Mouse (Mus musculus) myocyte (in vitro differentiated cells): ENCODE data around the gene Cma1. TPM values are rescaled to one million over a fixed set of nuclear protein-coding genes. Genes with fewer than 3 reads are reported as not detected.
A peak's percentile ranks its signal among the peaks of the same experiment; 100 is the strongest.

Experiments used
- H3K27me3 ChIP-seq: one replicate; pipeline ENCODE4 v1.6.1; 2011; ENCODE audit not compliant: control insufficient read depth, insufficient read depth, insufficient read length
- H3K36me3 ChIP-seq: one replicate; pipeline ENCODE4 v1.6.1; 2011; ENCODE audit not compliant: control insufficient read depth, insufficient read depth
- H3K4me2 ChIP-seq: one replicate; pipeline ENCODE4 v1.6.1; 2011; ENCODE audit warnings: low read depth, control low read depth
- H3K4me3 ChIP-seq: one replicate; pipeline ENCODE4 v1.5.1; 2011; ENCODE audit warnings: mild to moderate bottlenecking, control low read depth, moderate library complexity
- H3K79me2 ChIP-seq: one replicate; pipeline ENCODE4 v1.6.1; 2011; ENCODE audit not compliant: control insufficient read depth, insufficient read depth
- H3ac ChIP-seq: one replicate; pipeline ENCODE4 v1.6.1; 2011; ENCODE audit not compliant: control insufficient read depth, insufficient read length
- CEBPB ChIP-seq: IDR thresholded peaks from 2 replicates; pipeline ENCODE4 v1.6.1; 2011; ENCODE audit warnings: mild to moderate bottlenecking, moderate library complexity; ENCODE audit not compliant: poor library complexity, insufficient read depth, severe bottlenecking
- E2F4 ChIP-seq: IDR thresholded peaks from one replicate; pipeline ENCODE4 v1.6.1; 2011; ENCODE audit warnings: mild to moderate bottlenecking, control low read depth, moderate library complexity; ENCODE audit not compliant: insufficient read depth
- MAX ChIP-seq: IDR thresholded peaks from one replicate; pipeline ENCODE4 v1.6.1; 2011; ENCODE audit warnings: low read depth, mild to moderate bottlenecking, control low read depth
- MYOD1 ChIP-seq, 3 experiments: IDR thresholded peaks; one replicate each; pipeline ENCODE4 v1.6.1; 2011; ENCODE audit warnings: control low read depth in 2 of 3, low read depth in 2 of 3, mild to moderate bottlenecking in 2 of 3, moderate library complexity in 1 of 3; ENCODE audit not compliant: insufficient read length in 2 of 3, control insufficient read depth in 1 of 3
- MYOG ChIP-seq, 3 experiments: IDR thresholded peaks; one replicate each; pipeline ENCODE4 v1.6.1; 2011; ENCODE audit warnings: control low read depth in 2 of 3, low read depth in 2 of 3, mild to moderate bottlenecking in 2 of 3; ENCODE audit not compliant: insufficient read length in 2 of 3, control insufficient read depth in 1 of 3, insufficient read depth in 1 of 3
- POLR2A ChIP-seq: IDR thresholded peaks from one replicate; pipeline ENCODE4 v1.6.1; 2011; ENCODE audit warnings: low read depth, mild to moderate bottlenecking, control low read depth, moderate library complexity; ENCODE audit not compliant: insufficient read length
- POLR2AphosphoS2 ChIP-seq: IDR thresholded peaks from one replicate; pipeline ENCODE4 v1.6.1; 2011; ENCODE audit warnings: low read depth, control low read depth; ENCODE audit not compliant: insufficient read length
- REST ChIP-seq: IDR thresholded peaks from one replicate; pipeline ENCODE4 v1.6.1; 2011; ENCODE audit warnings: mild to moderate bottlenecking, control low read depth, moderate library complexity; ENCODE audit not compliant: insufficient read depth, insufficient read length
- SRF ChIP-seq: IDR thresholded peaks from one replicate; pipeline ENCODE4 v1.6.1; 2011; ENCODE audit warnings: low read depth; ENCODE audit not compliant: control insufficient read depth, insufficient read length
- TCF12 ChIP-seq: IDR thresholded peaks from one replicate; pipeline ENCODE4 v1.6.1; 2011; ENCODE audit warnings: mild to moderate bottlenecking, control low read depth; ENCODE audit not compliant: poor library complexity, insufficient read depth, severe bottlenecking
- TCF3 ChIP-seq: IDR thresholded peaks from one replicate; pipeline ENCODE4 v1.6.1; 2011; ENCODE audit warnings: low read depth, control low read depth; ENCODE audit not compliant: insufficient read length
- USF1 ChIP-seq: IDR thresholded peaks from one replicate; pipeline ENCODE4 v1.6.1; 2011; ENCODE audit warnings: low read depth, mild to moderate bottlenecking, control low read depth, moderate library complexity
- polyA plus RNA-seq: library from polyadenylated mRNA; unstranded; fragments of >200 nt; fragmentation: generic; extraction: Trizol; gene quantifications from one replicate; pipeline ENCODE4 v1.2.1, GENCODE M21; 2012; ENCODE audit warnings: missing spikeins

Gene Cma1
- polyA plus RNA-seq, 1 experiment: 3.0 TPM

DNA sequence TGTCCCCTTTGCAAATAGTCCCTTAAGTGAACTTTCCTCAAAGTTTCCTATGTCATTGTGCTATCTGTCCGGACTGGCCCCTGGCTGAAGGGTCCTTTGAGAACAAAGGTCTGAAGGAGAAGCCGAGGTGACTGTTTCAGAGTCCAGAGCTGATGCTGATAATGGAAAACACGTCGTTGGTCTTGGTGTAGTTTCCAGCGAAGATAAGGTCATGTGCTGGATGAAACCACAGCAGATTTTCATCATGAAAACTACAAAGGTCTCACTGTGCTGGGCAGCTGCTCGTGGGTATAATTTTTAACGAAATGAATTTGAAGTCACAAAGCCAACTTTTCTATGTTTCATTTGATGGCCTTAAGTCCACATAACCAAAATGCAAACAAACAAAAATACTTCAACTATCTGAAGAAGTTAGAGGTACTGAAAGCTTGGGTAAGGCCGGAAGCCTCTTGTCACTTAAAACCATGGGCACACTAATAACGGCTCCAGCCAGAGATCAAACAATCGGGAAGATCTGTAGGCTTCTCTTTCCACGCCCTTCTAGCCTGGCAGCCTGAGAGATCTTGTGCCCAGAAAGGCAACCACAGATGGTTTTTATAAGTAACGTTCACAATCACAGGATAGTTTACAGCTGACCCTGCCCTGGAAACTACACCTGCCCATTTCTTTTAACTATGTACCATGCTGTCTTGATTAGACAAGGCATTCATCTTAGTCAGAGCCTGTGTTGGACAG lies 15.0 kb downstream of the Cma1 start:
- Histone ChIP-seq H3K4me2 (peak overlapping the region; percentile 10), H3K36me3 (no peaks in the 10 kb centered on the region), H3K4me3 (no peak overlapping the region), H3ac (no peak overlapping the region), H3K79me2 (no peaks in the 10 kb centered on the region), H3K27me3 (no peaks in the 10 kb centered on the region)
- no peak for TF ChIP-seq CEBPB
- TF ChIP-seq USF1: no peak
- TF ChIP-seq MYOD1 (IDR thresholded peaks at IDR 0.05; ENCODE audit: control insufficient read depth in 1 of 3, insufficient read length in 2 of 3, low read depth in 2 of 3): peak in 1 of 3 experiments; percentile 44

DNA sequence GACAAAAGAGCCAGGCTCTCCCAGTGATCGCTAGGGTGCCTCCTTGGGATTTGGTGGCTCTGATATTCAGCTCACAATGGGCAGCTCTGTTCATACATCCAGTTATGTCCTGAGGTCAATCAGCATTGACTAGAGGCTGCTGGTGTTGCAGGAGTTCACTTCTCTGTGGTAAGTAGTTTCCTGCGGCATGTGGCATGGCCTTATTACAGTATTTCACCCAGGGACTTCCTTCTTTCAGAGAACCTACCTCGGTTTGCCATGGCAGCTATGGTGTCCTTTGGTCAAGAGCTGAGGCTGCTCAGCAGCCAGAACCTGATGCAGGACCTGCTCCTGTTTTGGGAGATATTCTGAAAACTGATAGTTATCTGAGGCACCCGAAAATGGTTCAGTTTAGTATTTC lies 17.6 kb downstream of the Cma1 start:
- Histone ChIP-seq H3ac (no peak overlapping the region), H3K4me2 (no peak overlapping the region), H3K4me3 (no peak overlapping the region), H3K36me3 (no peaks in the 10 kb centered on the region), H3K27me3 (no peaks in the 10 kb centered on the region), H3K79me2 (no peaks in the 10 kb centered on the region)
- no peak for TF ChIP-seq SRF

DNA sequence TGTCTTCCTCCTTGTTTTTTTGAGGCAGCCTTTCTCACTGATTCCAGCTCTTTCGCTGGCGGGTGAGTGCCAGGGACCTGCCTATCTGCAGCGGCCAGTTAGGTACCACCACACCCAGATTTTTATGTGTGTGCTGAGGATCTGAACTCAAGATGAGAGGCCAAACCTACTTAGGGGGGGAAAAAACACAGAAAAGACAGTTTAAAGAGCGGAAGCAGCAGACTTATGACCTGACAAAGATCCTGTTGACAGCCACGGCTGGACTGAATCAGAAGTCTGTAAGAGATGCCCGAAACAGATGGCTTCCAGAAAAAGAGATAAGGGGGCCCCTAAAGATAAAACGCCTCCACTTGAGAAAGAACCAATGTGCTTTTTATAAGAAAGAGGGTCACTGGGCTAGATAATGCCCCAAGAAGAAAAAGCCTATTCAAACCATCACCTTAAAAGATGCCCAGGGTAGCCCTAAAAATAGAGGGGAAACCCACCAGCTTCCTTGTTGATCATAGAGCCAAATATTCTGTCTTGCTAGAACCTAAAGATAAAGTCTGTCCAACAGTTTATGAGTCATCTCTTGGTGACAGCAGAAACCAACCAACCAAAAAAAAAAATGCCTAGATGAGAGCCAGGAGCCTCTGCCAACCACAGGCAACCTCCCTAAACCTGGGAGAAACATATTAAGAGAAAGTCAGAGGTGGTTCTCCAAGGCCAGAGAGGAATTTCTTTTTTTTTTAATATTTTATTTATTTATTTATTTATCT lies 21.8 kb downstream of the Cma1 start:
- no peak overlapping the region for H3K4me2 ChIP-seq
- no peak for TF ChIP-seq CEBPB
- no peak for TF ChIP-seq TCF12
- no peak for TF ChIP-seq MAX
- TF ChIP-seq E2F4: no peak
- no peak for TF ChIP-seq REST
- TF ChIP-seq TCF3: no peak
- no peak for TF ChIP-seq USF1
- no peak for TF ChIP-seq MYOG (IDR thresholded peaks at IDR 0.05; ENCODE audit: control insufficient read depth in 1 of 3, insufficient read depth in 1 of 3, insufficient read length in 2 of 3, low read depth in 2 of 3)
- no peak for TF ChIP-seq SRF
- TF ChIP-seq MYOD1 (IDR thresholded peaks at IDR 0.05; ENCODE audit: control insufficient read depth in 1 of 3, insufficient read length in 2 of 3, low read depth in 2 of 3): no peak
- no peak for TF ChIP-seq POLR2AphosphoS2
- TF ChIP-seq POLR2A: no peak

GRCm38 (mm10) chr14:55918240-55919082 lies 26.0 kb downstream of the Cma1 start:
- H3ac ChIP-seq: no peak overlapping the region
- H3K79me2 ChIP-seq: no peaks in the 10 kb centered on the region
- H3K27me3 ChIP-seq: no peaks in the 10 kb centered on the region
- no peaks in the 10 kb centered on the region for H3K36me3 ChIP-seq
- H3K4me3 ChIP-seq: no peak overlapping the region
- H3K4me2 ChIP-seq: peak overlapping the region; percentile 41
- no peak for TF ChIP-seq TCF12
- TF ChIP-seq POLR2A: no peak
- TF ChIP-seq TCF3: no peak
- no peak for TF ChIP-seq USF1
- no peak for TF ChIP-seq SRF
- TF ChIP-seq MYOG (IDR thresholded peaks at IDR 0.05; ENCODE audit: control insufficient read depth in 1 of 3, insufficient read depth in 1 of 3, insufficient read length in 2 of 3, low read depth in 2 of 3): no peak
- no peak for TF ChIP-seq POLR2AphosphoS2
- TF ChIP-seq CEBPB: no peak

More for the DNA sequence above, 21.8 kb downstream of the Cma1 start:
- no peaks in the 10 kb centered on the region for H3K27me3 ChIP-seq
- H3K4me3 ChIP-seq: no peak overlapping the region
- no peaks in the 10 kb centered on the region for H3K79me2 ChIP-seq
- no peaks in the 10 kb centered on the region for H3K36me3 ChIP-seq
- no peak overlapping the region for H3ac ChIP-seq

GRCm38 (mm10) chr14:55913406-55913805 lies 31.1 kb downstream of the Cma1 start:
- no peak for TF ChIP-seq SRF
- no peak for TF ChIP-seq REST
- no peak for TF ChIP-seq E2F4
- no peak for TF ChIP-seq CEBPB
- TF ChIP-seq MYOG (IDR thresholded peaks at IDR 0.05; ENCODE audit: control insufficient read depth in 1 of 3, insufficient read depth in 1 of 3, insufficient read length in 2 of 3, low read depth in 2 of 3): no peak
- no peak for TF ChIP-seq TCF12
- TF ChIP-seq USF1: no peak
- TF ChIP-seq POLR2AphosphoS2: no peak
- TF ChIP-seq MYOD1 (IDR thresholded peaks at IDR 0.05; ENCODE audit: control insufficient read depth in 1 of 3, insufficient read length in 2 of 3, low read depth in 2 of 3): no peak
- no peak for TF ChIP-seq TCF3
- no peak for TF ChIP-seq POLR2A
- no peak for TF ChIP-seq MAX
- no peak overlapping the region for H3ac ChIP-seq
- H3K27me3 ChIP-seq: peaks cover 6% of the 10 kb centered on the region
- no peaks in the 10 kb centered on the region for H3K79me2 ChIP-seq
- no peak overlapping the region for H3K4me2 ChIP-seq
- H3K36me3 ChIP-seq: no peaks in the 10 kb centered on the region
- H3K4me3 ChIP-seq: no peak overlapping the region
